Mouse (Mus musculus) brain, embryonic 14.5 days (tissue): ENCODE data around the gene Vstm4.

Experiments
- CTCF ChIP-seq: fragments of 200-500 bp; IDR thresholded peaks from 2 replicates; pipeline ENCODE4 v1.5.1; 2012; ENCODE audit warnings: inconsistent platforms, mild to moderate bottlenecking, moderate library complexity, borderline replicate concordance; ENCODE audit not compliant: insufficient read depth, insufficient read length; ENCODE audit errors: extremely low read depth
- POLR2A ChIP-seq: fragments of 200-500 bp; IDR thresholded peaks from 2 replicates; pipeline ENCODE4 v1.6.1; 2012; ENCODE audit warnings: mild to moderate bottlenecking, inconsistent platforms, borderline replicate concordance; ENCODE audit not compliant: poor library complexity, insufficient read depth, insufficient read length, severe bottlenecking; ENCODE audit errors: extremely low read depth

DNA sequence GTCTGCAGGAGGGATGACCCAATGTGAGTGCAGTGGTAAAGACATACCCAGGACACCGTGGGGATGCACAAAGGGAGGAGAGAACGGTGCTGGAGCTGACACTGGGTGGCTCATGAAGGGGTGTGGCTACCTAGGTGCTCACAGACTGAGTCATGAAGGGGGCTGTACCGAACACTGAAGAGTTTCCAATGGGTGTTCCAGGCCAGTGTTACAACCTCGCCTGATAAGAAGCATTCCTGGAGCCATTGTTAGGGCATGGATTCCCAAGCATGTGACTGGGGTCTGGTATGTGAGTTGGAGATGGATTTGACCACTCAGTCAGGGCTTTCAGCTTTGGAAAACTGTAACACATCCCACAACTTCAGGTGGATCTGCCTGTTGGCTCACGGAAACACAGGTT is 15.4 kb downstream of the Vstm4 start:
- no peak for TF ChIP-seq POLR2A
- TF ChIP-seq CTCF: no peak
